Mouse (Mus musculus) spleen, postnatal 36 days (tissue): Measurements from ENCODE around the gene Rps18.
A peak's percentile ranks its signal among the peaks of the same experiment; 100 is the strongest.

ENCODE experiments used
- DNase-seq, 2 experiments: peaks; one replicate each; pipeline ENCODE4 v3.0.0; 2022; ENCODE audit warnings: low spot score in 2 of 2, mixed read lengths in 1 of 2

Rps18 gene

DNA sequence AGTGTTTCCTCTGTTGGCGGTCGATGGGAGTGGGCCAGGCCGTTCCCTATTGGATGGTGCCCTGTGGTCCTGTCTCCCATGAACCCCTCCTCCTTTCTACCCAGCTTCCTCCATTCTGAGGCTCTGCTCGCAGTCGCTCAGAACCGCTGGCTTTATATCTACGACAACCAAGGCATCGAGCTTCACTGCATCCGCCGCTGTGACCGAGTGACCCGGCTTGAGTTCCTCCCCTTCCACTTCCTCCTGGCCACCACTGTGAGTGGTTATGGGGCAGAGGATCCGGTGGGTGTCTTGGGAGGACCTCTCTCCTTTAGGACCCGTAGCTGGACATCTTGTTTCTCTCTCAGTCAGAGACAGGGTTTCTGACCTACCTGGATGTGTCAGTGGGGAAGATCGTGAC, 12.3 kb downstream of the Rps18 start:
- no peak for DNase-seq

DNA sequence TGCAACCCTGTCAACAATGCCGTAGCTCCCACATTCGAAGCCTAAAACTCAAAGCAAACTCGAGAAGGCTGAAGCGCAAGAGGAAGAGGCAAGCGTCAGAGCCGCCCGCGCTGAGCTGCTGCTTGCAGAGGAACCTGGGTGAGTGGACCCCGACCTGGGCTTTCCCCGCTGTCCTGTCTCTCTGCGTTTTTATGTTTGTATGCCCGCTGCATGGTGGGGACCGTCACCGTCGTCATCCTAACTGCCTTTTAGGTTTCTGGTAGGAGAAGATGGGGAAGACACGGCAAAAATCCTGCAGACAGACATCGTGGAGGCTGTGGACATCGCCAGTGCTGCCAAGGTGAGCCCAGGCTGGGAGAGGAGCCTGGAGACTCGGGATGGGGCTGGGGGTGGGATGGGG, 14.4 kb downstream of the Rps18 start:
- no peak for DNase-seq

DNA sequence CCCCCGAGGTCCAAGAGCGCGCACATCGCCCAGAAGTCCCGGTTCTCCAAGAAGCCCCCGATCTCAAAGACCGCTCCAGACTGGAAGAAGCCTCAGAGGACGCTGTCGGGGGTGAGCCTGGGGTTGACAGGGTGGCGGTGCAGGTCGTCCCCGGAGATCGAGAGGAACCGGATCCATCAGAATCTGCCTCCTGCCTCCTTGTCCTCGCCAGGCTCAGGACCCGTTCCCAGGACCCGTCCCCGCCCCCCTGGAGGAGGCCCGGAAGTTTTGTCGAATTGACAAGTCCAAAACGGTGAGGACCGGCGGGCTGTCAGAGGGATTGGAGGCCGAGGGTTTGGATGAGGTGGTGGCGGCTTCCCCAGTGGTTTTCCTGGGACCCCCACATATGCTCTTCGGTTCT, 14.8 kb downstream of the Rps18 start:
- no peak for DNase-seq

DNA sequence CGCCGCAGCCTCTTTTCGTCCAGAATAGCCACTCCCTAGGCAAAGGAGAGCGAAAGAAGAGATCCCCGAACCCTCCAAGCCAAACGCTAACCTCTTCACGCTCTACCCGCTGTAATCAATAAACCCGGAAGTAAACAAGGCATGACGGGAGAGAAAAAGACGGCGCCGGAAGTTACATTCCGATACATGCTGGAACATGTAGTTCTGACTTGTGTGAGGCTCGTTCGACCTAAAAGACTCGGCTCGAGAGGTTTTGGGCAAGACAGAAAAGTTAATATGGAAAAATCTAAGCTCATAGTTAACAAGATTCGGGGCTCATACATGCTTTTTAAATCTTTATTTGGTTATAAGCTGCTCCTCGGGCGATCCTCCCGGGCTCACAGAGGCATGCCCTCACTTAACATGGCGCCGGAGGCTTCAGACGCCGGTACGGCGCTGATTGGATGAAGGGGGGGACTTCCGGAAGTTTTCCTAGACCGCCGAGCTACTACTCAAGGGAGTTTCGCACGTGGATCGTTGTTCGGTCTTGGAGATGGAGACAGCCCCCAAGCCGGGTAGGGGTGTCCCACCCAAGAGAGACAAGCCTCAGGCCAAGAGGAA, 15.5 kb downstream of the Rps18 start, which contains the start of the genes Pfdn6 and Wdr46:
TSS of gene Pfdn6 (minus strand) at position 138 of the 600 bp plus-strand sequence.
TSS of gene Wdr46 (plus strand) at position 455 of the 600 bp plus-strand sequence.
- peak; percentile 82 to 88 for DNase-seq

DNA sequence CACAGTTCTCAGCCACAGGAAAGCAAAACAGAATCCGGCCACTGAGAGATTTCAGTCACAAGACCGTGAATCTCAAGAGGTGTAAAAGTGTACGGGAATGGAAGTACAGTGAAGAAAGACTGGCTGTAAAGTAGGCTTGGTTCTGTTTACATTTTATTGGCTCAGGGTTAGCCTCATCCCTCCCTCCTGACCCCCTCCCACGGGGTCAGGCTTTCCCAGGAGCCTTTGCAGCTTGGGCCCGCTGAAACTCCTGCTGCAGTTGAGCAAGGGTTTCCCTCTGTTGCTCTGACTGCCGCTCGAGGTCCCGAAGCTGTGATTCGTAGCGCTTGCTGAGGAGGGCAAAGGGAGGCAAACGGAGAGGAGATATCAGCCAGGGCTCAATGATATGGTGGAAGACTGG, 17.0 kb downstream of the Rps18 start:
- no peak for DNase-seq

DNA sequence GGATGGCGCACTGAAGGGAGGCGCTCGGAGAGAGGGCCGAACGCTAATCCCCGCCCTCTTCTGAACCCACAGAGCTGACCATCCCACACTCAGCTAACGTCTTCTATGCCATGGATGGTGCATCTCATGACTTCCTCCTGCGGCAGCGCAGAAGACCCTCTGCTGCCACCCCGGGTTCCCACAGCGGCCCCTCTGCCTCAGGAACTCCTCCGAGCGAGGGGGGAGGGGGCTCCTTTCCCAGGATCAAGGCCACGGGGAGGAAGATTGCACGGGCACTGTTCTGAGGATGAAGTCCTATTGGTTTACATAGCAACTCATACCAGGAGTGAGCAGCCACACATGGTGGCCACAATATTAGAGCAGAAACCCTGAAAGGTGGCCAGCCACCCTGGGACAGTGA, 18.8 kb downstream of the Rps18 start:
- DNase-seq = no peak

DNA sequence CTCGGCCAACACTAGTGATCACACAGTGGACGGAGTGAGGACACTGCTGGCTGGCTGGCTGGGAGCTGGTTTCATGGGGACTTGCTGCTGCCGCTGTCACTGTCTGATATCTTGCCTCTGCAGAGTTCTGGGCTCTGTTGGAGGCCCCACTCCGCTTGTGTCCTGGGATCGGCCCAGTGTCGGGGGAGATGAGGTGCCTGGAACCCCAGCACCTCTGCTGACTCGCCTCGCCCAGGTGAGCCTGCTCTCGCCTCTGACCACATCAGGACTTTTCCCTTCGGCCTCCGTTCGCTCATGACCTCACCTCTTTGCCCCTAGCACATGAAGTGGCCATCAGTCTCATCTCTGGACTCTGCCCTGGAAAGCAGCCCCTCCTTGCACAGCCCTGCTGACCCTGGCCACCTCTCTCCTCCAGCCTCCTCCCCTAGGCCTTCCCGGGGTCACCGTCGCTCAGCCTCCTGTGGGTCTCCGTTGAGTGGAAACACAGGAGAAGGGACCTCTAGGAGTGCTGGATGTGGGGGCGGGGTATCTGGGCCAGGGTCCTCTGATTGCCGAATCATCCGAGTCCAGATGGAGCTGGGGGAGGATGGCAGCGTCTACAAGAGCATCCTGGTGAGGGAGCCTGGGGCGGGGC, 20.3 kb downstream of the Rps18 start:
- DNase-seq = no peak

DNA sequence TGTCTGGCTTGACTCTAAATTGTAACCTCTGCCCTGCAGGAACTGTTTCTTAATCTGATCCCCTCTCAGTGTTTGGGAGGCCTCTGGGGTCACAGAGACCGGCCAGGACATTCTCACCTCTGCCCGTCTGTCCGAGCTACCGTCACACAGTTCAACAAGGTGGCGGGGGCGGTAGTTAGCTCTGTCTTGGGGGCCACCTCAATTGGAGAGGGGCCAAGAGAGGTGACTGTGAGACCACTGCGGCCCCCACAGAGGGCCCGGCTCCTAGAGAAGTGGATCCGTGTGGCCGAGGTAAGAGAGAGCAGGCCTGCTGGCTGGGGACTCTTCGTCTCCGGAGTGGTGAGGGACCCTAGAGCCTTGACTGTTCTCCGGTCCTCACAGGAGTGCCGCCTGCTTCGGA, 22.8 kb downstream of the Rps18 start:
- DNase-seq = no peak

DNA sequence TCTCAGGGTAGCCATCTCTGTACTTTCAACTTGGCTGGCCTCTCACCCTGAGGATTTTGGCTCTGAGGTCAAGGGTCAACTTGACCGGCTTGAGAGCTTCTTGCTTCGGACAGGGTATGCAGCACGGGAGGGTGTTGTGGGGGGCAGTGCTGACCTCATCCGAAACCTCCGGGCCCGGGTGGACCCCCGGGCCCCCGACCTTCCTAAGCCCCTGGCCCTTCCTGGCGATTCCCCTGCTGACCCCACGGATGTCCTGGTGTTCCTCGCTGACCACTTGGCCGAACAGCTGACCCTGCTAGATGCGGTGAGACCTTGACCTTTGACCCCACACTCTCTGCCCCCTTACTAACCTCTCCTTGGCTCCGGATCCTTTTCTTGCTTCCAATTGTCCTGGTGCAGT, 23.4 kb downstream of the Rps18 start:
- DNase-seq = no peak

DNA sequence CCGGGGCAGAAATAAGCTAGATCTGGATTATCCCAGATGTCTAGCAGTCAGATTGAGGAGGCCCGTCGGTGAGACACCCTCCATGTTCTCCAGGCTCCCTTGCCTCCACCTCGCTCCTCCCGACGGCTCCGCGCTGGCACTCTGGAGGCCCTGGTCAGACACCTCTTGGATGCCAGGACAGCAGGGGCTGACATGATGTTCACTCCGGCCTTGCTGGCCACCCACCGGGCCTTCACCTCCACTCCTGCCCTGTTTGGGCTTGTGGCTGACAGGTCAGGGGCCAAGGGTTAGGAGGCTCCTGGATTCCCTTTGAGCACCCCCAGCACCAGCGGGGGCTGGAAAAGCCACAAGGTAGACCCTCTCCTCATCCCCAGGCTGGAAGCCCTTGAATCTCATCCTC, 23.9 kb downstream of the Rps18 start:
- no peak for DNase-seq

DNA sequence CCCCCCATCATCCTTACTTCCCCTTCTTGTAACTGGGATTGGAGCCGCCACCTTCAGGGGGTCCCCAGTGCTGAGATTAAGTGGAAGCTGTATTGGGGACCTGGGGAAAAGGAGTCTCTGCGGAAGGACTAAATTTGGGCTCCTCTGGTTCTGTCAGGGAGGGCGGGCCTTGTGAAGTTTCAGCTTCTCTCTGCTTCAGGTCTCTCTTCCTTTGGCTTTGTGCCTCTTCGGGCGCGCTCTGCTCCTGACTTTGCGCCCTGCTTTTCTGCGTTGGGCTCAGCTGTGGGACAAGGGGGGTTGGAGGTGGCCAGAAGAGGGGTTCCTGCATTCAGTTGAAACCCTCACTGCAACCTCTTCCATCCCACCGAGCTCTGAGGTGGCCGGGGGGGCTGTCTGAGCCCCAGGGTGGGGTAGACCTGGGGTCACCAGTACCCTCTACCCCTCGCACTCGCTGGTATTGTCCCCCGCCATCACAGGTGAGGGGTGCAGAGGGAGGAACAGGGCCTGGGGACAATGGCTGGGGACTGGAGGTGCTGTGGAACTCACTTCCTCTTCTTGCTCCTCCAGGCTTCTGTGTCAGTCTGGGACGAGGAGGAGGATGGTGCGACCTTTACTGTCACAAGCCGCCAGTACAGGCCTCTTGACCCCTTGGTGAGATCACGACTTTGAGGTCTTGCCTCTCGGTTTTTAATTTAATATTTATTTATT, 24.5 kb downstream of the Rps18 start:
- no peak for DNase-seq

DNA sequence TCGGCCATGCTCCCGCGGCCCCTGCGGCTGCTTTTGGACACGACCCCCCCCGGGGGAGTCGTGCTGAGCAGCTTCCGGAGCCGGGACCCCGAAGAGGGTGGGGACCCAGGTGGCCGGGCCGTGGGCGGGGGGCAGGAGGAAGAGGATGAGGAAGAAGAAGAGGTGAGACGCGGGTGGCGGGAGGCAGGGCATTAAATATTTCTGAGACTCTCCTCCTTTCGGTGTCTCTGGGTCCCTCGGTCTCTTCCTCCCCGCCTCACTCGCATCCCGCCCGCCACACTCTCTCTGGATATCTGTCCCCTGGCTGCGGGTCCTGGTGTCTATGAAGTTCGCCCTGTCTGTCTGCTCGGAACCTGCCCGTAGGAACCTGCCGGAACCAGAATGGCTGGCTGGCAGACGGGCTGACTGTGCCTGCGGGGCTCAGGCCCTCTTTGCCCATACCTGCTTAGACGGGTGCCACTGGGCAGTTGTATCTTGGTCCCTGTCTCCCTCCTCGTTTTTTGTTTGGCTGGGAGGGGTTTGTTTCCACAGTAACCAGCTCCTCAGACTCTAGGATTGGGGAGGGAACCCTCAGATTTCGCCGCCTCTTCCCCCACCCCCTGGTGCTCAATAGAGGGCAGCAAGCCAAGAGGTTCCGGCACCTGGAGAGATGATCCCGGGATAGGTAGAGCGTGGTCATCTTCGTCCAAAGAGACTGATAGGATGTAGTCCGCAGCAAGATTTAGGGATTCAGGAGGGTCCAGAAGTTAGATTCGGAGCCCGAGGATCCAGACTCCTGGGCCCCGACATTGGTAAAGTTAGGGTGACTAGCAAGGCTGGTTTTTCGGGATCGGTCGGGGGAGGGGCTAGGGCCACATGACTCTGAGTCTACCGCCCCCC, 25.3 kb downstream of the Rps18 start:
- peak; percentile 69 to 72 for DNase-seq

DNA sequence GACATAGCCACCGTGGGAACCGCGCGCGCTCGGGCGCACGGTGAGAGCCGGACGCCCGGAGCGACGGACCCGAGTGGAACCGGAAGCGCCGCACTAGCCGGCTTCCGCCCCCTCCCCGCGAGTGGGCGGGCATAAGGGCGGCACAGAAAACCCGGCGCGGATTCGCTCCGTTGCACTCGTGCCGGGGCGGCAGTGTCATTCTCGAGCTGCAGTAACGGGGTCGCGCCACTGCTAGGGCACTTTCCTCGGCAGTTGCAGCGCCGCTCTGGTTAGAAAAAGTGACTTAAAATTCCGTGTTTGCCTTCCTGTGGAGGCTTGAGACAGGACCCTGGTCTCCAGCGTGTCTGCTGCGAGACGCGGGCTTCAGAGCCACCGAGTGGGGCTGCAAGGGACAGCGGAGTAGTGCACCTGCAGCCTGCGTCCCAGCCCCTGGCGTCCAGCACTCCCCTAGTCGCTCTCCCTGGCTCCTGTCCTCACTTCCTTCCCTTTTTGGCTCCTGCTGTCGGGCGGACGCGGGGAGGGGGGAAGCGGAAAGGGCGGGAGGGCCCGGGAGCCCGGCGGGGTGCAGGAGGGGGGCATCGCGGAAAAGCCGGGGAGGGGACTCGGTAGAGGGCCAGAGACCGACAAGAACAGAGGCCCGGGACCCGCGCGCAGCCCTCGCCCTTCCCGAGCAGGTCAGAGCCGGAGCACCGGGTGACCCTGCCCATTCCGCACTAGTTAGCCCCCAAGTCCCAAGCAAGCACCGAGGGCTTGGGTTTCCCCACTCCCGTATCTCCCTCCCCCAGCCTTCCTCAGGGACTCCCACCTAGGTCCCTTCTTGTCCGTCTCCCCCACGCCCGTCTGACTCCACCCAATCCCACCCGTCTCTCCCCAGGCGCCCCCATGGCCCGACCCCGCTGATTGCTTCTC, 26.2 kb downstream of the Rps18 start, which contains the start of gene Rgl2:
TSS of gene Rgl2 (plus strand) at position 173 of the 909 bp plus-strand sequence.
- peak; percentile 88 to 91 for DNase-seq

DNA sequence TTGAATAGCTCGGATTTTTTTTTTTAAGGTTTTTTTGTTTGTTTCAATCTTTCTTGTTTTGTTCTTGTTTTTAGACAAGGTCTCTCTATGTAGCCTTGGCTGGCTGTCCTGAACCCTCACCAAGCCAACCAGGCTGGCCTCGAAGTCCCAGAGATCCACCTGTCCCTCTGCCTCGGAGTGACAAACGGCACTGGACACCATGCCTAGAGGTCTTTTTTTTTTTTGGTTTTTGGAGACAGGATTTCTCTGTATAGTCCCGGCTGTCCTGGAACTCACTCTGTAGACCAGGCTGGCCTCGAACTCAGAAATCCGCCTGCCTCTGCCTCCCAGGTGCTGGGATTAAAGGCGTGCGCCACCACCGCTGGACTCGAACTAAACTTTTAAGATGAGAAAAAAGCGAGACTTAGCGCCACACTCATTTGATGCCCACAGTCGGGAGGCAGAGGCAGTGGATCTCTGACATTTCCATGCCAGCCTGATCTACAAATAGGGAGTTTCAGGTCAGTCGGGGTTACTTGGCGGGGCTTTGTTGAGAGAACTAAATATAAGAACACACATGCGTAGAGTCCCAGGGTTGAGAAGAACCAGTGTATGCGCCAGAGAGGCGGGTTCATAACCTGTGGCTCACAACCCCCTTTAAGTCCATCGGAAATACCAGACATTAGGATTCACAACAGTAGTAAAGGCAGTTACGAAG, 27.4 kb downstream of the Rps18 start:
- no peak for DNase-seq

DNA sequence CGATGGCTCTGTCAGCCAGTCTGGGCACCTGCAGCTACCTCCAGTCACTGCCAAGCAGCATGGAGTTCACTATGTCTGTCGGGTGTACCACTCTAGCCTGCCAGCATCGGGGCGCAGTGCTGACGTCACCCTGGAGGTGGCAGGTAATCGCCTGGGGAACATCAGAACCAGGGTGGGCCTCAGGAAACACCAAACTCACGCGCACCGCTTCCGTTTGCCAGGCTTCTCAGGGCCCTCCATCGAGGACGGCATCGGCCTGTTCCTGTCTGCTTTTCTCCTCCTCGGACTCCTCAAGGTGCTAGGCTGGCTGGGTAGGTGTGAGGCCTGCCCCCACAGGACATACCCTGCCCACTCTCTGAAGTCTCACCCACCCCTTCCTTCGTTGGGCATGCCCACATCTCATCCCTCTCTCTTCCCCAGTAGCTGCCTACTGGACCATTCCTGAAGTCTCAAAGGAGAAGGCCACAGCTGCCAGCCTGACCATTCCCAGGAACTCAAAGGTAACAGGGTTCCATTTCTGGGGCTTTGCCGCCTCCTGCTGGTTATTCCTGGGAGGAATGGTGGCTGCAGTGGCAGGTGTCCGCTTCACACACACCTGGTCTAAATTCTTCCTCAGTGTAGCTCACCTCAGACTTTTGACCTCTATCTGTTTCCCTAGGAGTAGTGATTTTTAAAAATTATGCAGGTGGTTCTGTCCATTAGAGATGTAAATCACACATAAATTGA, 29.4 kb downstream of the Rps18 start:
- no peak for DNase-seq

DNA sequence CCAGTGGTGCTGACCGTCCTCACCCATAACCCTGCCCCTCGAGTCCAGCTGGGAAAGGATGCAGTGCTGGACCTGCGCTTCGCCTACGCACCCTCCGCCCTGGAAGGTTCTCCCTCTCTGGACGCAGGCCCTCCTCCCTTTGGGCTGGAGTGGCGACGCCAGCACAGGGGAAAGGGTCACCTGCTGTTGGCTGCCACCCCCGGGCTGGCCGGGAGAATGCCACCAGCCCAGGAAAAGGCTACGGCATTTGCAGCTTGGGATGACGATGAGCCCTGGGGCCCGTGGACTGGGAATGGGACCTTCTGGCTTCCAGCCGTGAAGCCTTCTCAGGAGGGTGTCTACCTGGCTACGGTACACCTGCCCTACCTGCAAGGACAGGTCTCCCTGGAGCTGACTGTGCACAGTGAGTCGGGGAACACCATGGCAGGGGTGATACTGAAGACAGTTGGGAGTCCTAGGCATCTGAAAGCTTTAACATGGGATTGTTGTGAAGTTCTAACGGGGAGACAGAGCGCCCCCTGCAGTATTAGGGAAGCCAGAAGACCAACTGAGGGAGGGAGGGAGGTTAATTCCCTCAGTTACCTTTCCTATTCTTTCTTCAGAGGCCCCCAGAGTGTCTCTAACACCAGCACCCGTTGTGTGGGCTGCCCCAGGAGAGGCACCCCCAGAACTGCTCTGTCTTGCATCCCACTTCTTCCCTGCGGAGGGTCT, 30.2 kb downstream of the Rps18 start:
- no peak for DNase-seq

DNA sequence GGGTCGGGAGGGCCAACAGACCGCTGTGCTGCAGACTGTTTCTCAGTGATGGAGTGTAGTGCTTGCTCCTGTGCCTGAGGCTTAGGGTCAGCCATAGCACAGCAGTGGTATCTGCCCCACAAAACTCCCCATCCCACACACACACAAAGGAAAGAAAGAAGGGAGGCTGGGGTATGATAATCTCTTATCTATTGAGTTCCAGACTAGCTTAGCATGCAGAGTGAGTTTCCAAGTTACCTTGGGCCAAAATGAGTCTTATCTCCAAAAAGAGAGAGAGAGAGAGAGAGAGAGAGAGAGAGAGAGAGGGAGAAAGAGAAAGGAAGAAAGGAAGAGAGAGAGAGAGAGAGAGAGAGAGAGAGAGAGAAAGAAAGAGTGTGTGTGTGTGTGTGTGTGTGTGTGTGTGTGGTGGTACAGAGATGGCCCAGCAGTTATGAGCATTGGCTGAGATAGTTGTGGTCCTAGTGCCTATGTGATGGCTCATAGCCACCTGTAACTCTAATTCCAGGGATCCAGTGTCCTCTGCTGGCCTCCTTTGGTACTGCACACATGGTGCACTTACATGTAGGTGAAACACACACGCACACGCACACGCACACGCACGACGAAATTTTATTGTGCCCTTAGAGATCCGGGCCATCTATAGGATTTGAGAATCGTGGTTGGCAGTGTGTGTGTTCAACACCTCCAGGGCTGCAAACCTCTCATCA, 31.1 kb downstream of the Rps18 start:
- no peak for DNase-seq

DNA sequence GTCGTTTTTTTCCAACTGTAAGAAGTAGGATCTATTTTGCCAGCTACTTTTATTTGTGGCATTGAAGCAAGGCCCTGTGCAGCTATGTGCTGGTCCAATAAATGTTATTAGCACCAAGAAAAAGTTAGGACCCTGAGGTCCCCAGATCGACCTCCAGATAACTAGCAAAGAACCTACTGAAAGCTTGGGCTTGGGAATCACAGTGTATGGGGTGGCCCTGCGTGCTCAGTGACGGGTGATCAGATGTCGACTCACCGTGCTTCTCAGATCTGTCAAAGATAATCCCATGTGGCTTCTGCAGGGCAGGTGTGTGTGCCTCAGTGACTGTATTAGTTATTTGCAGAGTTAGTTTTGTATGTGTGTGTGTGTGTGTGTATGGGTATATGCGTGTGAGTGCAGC, 34.4 kb downstream of the Rps18 start:
- no peak for DNase-seq
